Mouse (Mus musculus) CD8-positive naive resting alpha-beta T cell, adult 2 months (primary cell): ENCODE results near the gene Pparg.

Experiments used
- DNase-seq, 2 experiments: peaks; one replicate each; pipeline ENCODE4 v3.0.0; 2022; ENCODE audit warnings: low read depth in 2 of 2, low spot score in 2 of 2

Gene Pparg

GRCm38 (mm10) chr6:115463338-115463737, 102.6 kb downstream of the Pparg start:
- DNase-seq = no peak

- DNase-seq = no peak
Measured at GRCm38 (mm10) chr6:115464661-115465060, 103.9 kb downstream of the Pparg start.

GRCm38 (mm10) chr6:115465463-115465862, 104.7 kb downstream of the Pparg start:
- no peak for DNase-seq

- DNase-seq = no peak
Measured at GRCm38 (mm10) chr6:115465876-115466275, 105.1 kb downstream of the Pparg start.

- no peak for DNase-seq
Measured at GRCm38 (mm10) chr6:115466601-115467000, 105.8 kb downstream of the Pparg start.

GRCm38 (mm10) chr6:115469666-115470581, 109.2 kb downstream of the Pparg start:
- DNase-seq = no peak

- no peak for DNase-seq
Measured at GRCm38 (mm10) chr6:115471956-115472355, 111.2 kb downstream of the Pparg start.

GRCm38 (mm10) chr6:115477081-115477695, 116.4 kb downstream of the Pparg start:
- no peak for DNase-seq

GRCm38 (mm10) chr6:115479963-115480321, 119.2 kb downstream of the Pparg start:
- DNase-seq = no peak

GRCm38 (mm10) chr6:115480322-115481017, 119.7 kb downstream of the Pparg start:
- no peak for DNase-seq

- no peak for DNase-seq
Measured at GRCm38 (mm10) chr6:115481018-115481354, 120.2 kb downstream of the Pparg start.

- no peak for DNase-seq
Measured at GRCm38 (mm10) chr6:115481603-115482002, 120.9 kb downstream of the Pparg start.

GRCm38 (mm10) chr6:115485635-115486034, 124.9 kb downstream of the Pparg start:
- no peak for DNase-seq

GRCm38 (mm10) chr6:115489831-115490230, 129.1 kb downstream of the Pparg start:
- no peak for DNase-seq

- no peak for DNase-seq
Measured at GRCm38 (mm10) chr6:115492952-115493613, 132.3 kb downstream of the Pparg start.

GRCm38 (mm10) chr6:115493824-115494223, 133.1 kb downstream of the Pparg start:
- no peak for DNase-seq

GRCm38 (mm10) chr6:115499540-115499939, 138.8 kb downstream of the Pparg start:
- DNase-seq = no peak

- DNase-seq = no peak
Measured at GRCm38 (mm10) chr6:115500234-115500633, 139.5 kb downstream of the Pparg start.

- no peak for DNase-seq
Measured at GRCm38 (mm10) chr6:115501131-115501530, 140.4 kb downstream of the Pparg start.

GRCm38 (mm10) chr6:115503038-115503437, 142.3 kb downstream of the Pparg start:
- no peak for DNase-seq

GRCm38 (mm10) chr6:115503549-115504159, 142.9 kb downstream of the Pparg start:
- no peak for DNase-seq
